Mouse (Mus musculus): ENCODE data around the gene Ola1. TPM values are rescaled to one million over a fixed set of nuclear protein-coding genes. Genes with fewer than 3 reads are reported as not detected.

Ola1 gene
- total RNA-seq, 2 experiments from 2014 or later, result 109 to 112 TPM

- no peak for DNase-seq (ENCODE audit: low spot score in 2 of 2)
These were observed 61.5 kb downstream of the Ola1 start for GRCm38 (mm10) chr2:73157202-73157601.

- peak in 1 of 2 experiments; percentile 34 for DNase-seq (ENCODE audit: low spot score in 2 of 2)
These were observed 68.2 kb downstream of the Ola1 start for GRCm38 (mm10) chr2:73150526-73150925.

- no peak for DNase-seq (ENCODE audit: low spot score in 2 of 2)
These were observed 72.6 kb downstream of the Ola1 start for GRCm38 (mm10) chr2:73146111-73146510.

GRCm38 (mm10) chr2:73143732-73144131 is 75.0 kb downstream of the Ola1 start:
- DNase-seq (ENCODE audit: low spot score in 2 of 2), result no peak

GRCm38 (mm10) chr2:73142832-73143470 is 75.8 kb downstream of the Ola1 start:
- no peak for DNase-seq (ENCODE audit: low spot score in 2 of 2)

GRCm38 (mm10) chr2:73132897-73133296 is 85.8 kb downstream of the Ola1 start:
- no peak for DNase-seq (ENCODE audit: low spot score in 2 of 2)

- no peak for DNase-seq (ENCODE audit: low spot score in 2 of 2)
These were observed 91.0 kb downstream of the Ola1 start for GRCm38 (mm10) chr2:73127686-73128085.

GRCm38 (mm10) chr2:73118781-73119180 is 99.9 kb downstream of the Ola1 start:
- DNase-seq (ENCODE audit: low spot score in 2 of 2), result peak in 1 of 2 experiments; percentile 67

- DNase-seq (ENCODE audit: low spot score in 2 of 2), result no peak
These were observed 111.6 kb downstream of the Ola1 start for GRCm38 (mm10) chr2:73107089-73107488.

GRCm38 (mm10) chr2:73096491-73096890 is 122.2 kb downstream of the Ola1 start:
- DNase-seq (ENCODE audit: low spot score in 2 of 2), result no peak

- no peak for DNase-seq (ENCODE audit: low spot score in 2 of 2)
These were observed 123.4 kb downstream of the Ola1 start for GRCm38 (mm10) chr2:73095300-73095699.

- DNase-seq (ENCODE audit: low spot score in 2 of 2), result no peak
These were observed 125.7 kb downstream of the Ola1 start for GRCm38 (mm10) chr2:73093032-73093431.

GRCm38 (mm10) chr2:73091302-73091701 is 127.4 kb downstream of the Ola1 start:
- DNase-seq (ENCODE audit: low spot score in 2 of 2), result no peak

GRCm38 (mm10) chr2:73087641-73088040 is 131.1 kb downstream of the Ola1 start:
- DNase-seq (ENCODE audit: low spot score in 2 of 2), result no peak

GRCm38 (mm10) chr2:73085669-73086304 is 132.9 kb downstream of the Ola1 start:
- peak in 1 of 2 experiments; percentile 43 for DNase-seq (ENCODE audit: low spot score in 2 of 2)

GRCm38 (mm10) chr2:73082476-73082875 is 136.2 kb downstream of the Ola1 start:
- no peak for DNase-seq (ENCODE audit: low spot score in 2 of 2)

GRCm38 (mm10) chr2:73081861-73082260 is 136.9 kb downstream of the Ola1 start:
- DNase-seq (ENCODE audit: low spot score in 2 of 2), result no peak

GRCm38 (mm10) chr2:73080084-73080483 is 138.6 kb downstream of the Ola1 start:
- DNase-seq (ENCODE audit: low spot score in 2 of 2), result no peak

GRCm38 (mm10) chr2:73079311-73079710 is 139.4 kb downstream of the Ola1 start:
- no peak for DNase-seq (ENCODE audit: low spot score in 2 of 2)

- no peak for DNase-seq (ENCODE audit: low spot score in 2 of 2)
These were observed 144.8 kb downstream of the Ola1 start for GRCm38 (mm10) chr2:73073811-73074472.

GRCm38 (mm10) chr2:73071201-73071600 is 147.5 kb downstream of the Ola1 start:
- DNase-seq (ENCODE audit: low spot score in 2 of 2), result no peak

GRCm38 (mm10) chr2:73070449-73071076 is 148.2 kb downstream of the Ola1 start:
- no peak for DNase-seq (ENCODE audit: low spot score in 2 of 2)
